Mouse (Mus musculus) lung, adult 2 months (tissue): ENCODE data around the gene Gcsh.

ENCODE experiments used
- CTCF ChIP-seq: fragments of 200-500 bp; IDR thresholded peaks from 2 replicates; pipeline ENCODE4 v1.5.1; 2011; ENCODE audit warnings: mild to moderate bottlenecking, low read length, control low read depth; ENCODE audit not compliant: insufficient read depth
- POLR2A ChIP-seq: fragments of 200-500 bp; IDR thresholded peaks from 2 replicates; pipeline ENCODE4 v1.6.1; 2011; ENCODE audit warnings: low read depth, mild to moderate bottlenecking, control low read depth, low read length, borderline replicate concordance; ENCODE audit errors: extremely low read depth

- TF ChIP-seq POLR2A (no peak), CTCF (no peak)
Measured at GRCm38 (mm10) chr8:117031476-117031875, 38.1 kb upstream of the Gcsh start.
